Mouse (Mus musculus): ENCODE data around the gene Mark4.

GRCm38 (mm10) chr7:19462443-19462842, 3.8 kb upstream of the Mark4 start:
- TF ChIP-seq CTCF (IDR thresholded peaks at IDR 0.05; ENCODE audit: control insufficient read depth, insufficient read depth, insufficient replicate concordance, low read depth, low read length), result no peak
- TF ChIP-seq POLR2A (IDR thresholded peaks at IDR 0.05; ENCODE audit: control insufficient read depth, low read depth, low read length), result no peak
